Mouse (Mus musculus): ENCODE data around the gene Taok3. TPM values are rescaled to one million over a fixed set of nuclear protein-coding genes. Genes with fewer than 3 reads are reported as not detected.

Taok3 gene
- polyA plus RNA-seq, 1 experiment from 2014 or later = 16.1 TPM

DNA sequence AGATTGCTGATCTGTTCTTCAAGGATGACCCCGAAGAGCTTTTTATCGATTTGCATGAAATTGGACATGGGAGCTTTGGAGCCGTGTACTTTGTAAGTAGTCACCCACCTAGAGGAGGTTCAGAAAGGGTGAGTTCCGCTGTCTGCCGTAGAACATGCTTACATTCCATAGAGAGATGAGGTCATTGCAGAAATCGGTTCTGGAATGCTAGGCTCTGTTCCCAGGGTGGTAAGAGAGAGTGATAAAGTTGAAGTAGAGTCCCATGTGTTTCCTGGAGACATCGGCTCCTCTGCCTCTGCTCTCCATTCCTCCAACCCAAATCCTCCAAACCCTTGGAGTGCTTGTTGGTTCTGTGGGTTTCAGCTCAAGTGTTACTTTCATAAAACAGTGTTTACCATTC, 73.8 kb downstream of the Taok3 start:
- H3K4me3 ChIP-seq (replicated peaks; ENCODE audit: low read depth, low read length) = no peak overlapping the region
- H3K4me2 ChIP-seq (ENCODE audit: low read length) = no peak overlapping the region
- H3K4me1 ChIP-seq (replicated peaks; ENCODE audit: insufficient read depth, low read length) = no peaks in the 10 kb centered on the region
- H3K9ac ChIP-seq (ENCODE audit: low read depth, low read length) = no peak overlapping the region
- no peak for ATAC-seq (replicated peaks; ENCODE audit: low FRiP score, low read depth)
- no peaks in the 10 kb centered on the region for H3K27me3 ChIP-seq (ENCODE audit: insufficient read depth, low read length)
- 90% methylated on average over 7 of the region's 7 CpGs for WGBS
- 0 out of 2 replicates have a peak, but pooled peaks cover 3% of the 10 kb centered on the region for H3K9me3 ChIP-seq (replicated peaks; ENCODE audit: low read length)
- H3K27ac ChIP-seq = no peak overlapping the region
- DNase-seq (ENCODE audit: low spot score) = no peak
- no peak for TF ChIP-seq CTCF (IDR thresholded peaks at IDR 0.05; ENCODE audit: low read depth)
- H3K36me3 ChIP-seq (ENCODE audit: insufficient read depth, low read length) = 0 out of 2 replicates have a peak, but pooled peaks cover 12% of the 10 kb centered on the region

DNA sequence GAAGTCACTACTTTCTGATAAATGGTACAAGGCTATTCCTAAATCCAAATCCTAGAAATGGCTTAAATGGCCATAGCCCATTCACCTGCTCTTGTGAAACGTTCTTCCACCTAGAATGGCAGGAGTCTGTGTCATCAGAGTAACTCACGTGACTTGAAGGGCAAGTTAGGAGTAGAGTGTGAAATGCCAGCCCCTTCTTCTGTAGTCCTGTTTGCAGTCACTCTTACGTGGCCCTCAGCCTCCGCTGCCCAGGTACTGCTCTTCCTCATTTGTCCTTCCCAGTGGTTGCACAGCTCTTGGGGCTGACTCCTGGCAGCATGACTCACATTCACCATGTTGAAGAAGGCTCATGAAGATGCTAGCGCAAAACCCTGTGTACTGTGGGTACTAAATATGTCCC, 74.7 kb downstream of the Taok3 start:
- Histone ChIP-seq H3K36me3 (ENCODE audit: insufficient read depth, low read length) (0 out of 2 replicates have a peak, but pooled peaks cover 12% of the 10 kb centered on the region), H3K4me1 (replicated peaks; ENCODE audit: insufficient read depth, low read length) (no peaks in the 10 kb centered on the region), H3K4me3 (replicated peaks; ENCODE audit: low read depth, low read length) (no peak overlapping the region), H3K27ac (no peak overlapping the region), H3K4me2 (ENCODE audit: low read length) (no peak overlapping the region), H3K9me3 (replicated peaks; ENCODE audit: low read length) (0 out of 2 replicates have a peak, but pooled peaks cover 3% of the 10 kb centered on the region), H3K27me3 (ENCODE audit: insufficient read depth, low read length) (no peaks in the 10 kb centered on the region), H3K9ac (ENCODE audit: low read depth, low read length) (no peak overlapping the region)
- ATAC-seq (replicated peaks; ENCODE audit: low FRiP score, low read depth) = no peak
- no peak for TF ChIP-seq CTCF (IDR thresholded peaks at IDR 0.05; ENCODE audit: low read depth)
- no peak for DNase-seq (ENCODE audit: low spot score)
- 88% methylated on average over 5 of the region's 5 CpGs for WGBS

DNA sequence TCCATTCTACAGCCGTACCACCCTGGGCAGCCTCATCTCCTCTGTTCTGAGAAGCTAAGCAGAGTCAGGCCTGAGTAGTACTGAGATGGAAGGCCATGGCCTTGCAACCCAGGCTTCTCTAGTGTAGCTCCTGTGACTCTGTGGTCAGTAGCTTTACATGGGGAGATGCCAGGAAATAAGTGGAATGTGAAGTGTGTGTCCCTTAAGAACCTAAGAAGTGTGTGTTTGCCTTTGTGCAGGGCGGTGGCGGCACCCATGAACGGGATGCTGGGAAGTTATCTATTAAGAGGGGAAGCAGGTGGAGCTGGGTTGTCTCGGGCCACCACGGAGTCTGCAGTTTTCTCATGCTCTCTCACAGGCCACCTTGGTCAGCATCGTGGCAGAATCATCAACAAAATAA, 76.6 kb downstream of the Taok3 start:
- ATAC-seq (replicated peaks; ENCODE audit: low FRiP score, low read depth) (no peak), DNase-seq (ENCODE audit: low spot score) (no peak)
- H3K4me1 ChIP-seq (replicated peaks; ENCODE audit: insufficient read depth, low read length) = no peaks in the 10 kb centered on the region
- H3K36me3 ChIP-seq (ENCODE audit: insufficient read depth, low read length) = peaks cover 22% of the 10 kb centered on the region; the same call in 1 of the 2 replicates
- no peak for TF ChIP-seq CTCF (IDR thresholded peaks at IDR 0.05; ENCODE audit: low read depth)
- H3K4me2 ChIP-seq (ENCODE audit: low read length) = no peak overlapping the region
- 94% methylated on average over 7 of the region's 7 CpGs for WGBS
- H3K27ac ChIP-seq = no peak overlapping the region
- 0 out of 2 replicates have a peak, but pooled peaks cover 3% of the 10 kb centered on the region for H3K9me3 ChIP-seq (replicated peaks; ENCODE audit: low read length)
- H3K4me3 ChIP-seq (replicated peaks; ENCODE audit: low read depth, low read length) = no peak overlapping the region
- H3K27me3 ChIP-seq (ENCODE audit: insufficient read depth, low read length) = no peaks in the 10 kb centered on the region
- H3K9ac ChIP-seq (ENCODE audit: low read depth, low read length) = no peak overlapping the region

DNA sequence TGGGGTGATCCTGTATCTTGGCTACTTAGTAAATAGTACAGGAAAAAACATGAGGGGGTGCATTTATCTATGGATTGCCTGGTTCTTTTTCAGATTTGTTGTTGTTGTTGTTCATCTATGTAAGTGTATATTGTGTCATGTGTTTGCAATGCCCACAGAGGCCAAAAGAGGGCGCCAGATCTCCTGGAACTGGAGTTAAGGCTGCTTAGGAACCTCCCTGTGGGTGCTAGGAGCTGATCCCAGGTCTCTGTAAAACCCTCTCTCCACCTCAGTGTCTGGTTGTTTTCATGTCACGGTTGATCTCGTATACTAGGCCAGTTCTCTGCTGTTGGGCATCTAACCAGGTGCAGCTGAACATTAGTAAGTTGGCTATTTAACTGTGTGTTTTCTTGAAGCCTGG, 78.5 kb downstream of the Taok3 start:
- no peak for ATAC-seq (replicated peaks; ENCODE audit: low FRiP score, low read depth)
- no peak overlapping the region for H3K4me3 ChIP-seq (replicated peaks; ENCODE audit: low read depth, low read length)
- H3K9ac ChIP-seq (ENCODE audit: low read depth, low read length) = no peak overlapping the region
- H3K4me2 ChIP-seq (ENCODE audit: low read length) = no peak overlapping the region
- 75% methylated on average over 3 of the region's 3 CpGs for WGBS
- DNase-seq (ENCODE audit: low spot score) = no peak
- no peak for TF ChIP-seq CTCF (IDR thresholded peaks at IDR 0.05; ENCODE audit: low read depth)
- H3K27me3 ChIP-seq (ENCODE audit: insufficient read depth, low read length) = no peaks in the 10 kb centered on the region
- H3K27ac ChIP-seq = no peak overlapping the region
- 0 out of 2 replicates have a peak, but pooled peaks cover 3% of the 10 kb centered on the region for H3K9me3 ChIP-seq (replicated peaks; ENCODE audit: low read length)
- H3K4me1 ChIP-seq (replicated peaks; ENCODE audit: insufficient read depth, low read length) = no peaks in the 10 kb centered on the region
- H3K36me3 ChIP-seq (ENCODE audit: insufficient read depth, low read length) = peaks cover 22% of the 10 kb centered on the region; the same call in 1 of the 2 replicates

DNA sequence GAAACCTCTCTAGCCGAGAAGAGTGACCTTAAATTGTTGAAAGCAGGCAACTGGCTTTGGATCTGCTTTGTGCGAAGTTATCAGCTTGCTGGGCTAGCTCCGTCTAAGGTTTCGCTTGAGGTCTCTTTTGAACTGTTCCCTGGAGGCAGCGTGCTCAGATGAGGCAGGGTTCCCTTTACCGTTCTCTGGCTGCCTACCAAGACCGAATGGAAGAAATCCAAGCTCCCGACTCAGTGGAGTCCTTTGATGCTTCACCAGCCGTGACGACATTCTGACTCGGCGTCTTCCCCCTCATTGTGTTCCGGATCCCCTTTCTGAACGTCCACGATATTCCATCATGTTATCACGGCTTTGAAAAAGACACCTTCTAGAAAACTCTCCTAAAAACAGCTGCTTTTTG, 87.4 kb downstream of the Taok3 start:
- Histone ChIP-seq H3K9me3 (replicated peaks; ENCODE audit: low read length) (no peaks in the 10 kb centered on the region), H3K4me1 (replicated peaks; ENCODE audit: insufficient read depth, low read length) (no peaks in the 10 kb centered on the region), H3K27ac (no peak overlapping the region), H3K9ac (ENCODE audit: low read depth, low read length) (no peak overlapping the region), H3K36me3 (ENCODE audit: insufficient read depth, low read length) (peaks cover 27% of the 10 kb centered on the region), H3K27me3 (ENCODE audit: insufficient read depth, low read length) (no peaks in the 10 kb centered on the region), H3K4me2 (ENCODE audit: low read length) (no peak overlapping the region), H3K4me3 (replicated peaks; ENCODE audit: low read depth, low read length) (no peak overlapping the region)
- DNase-seq (ENCODE audit: low spot score) = no peak
- ATAC-seq (replicated peaks; ENCODE audit: low FRiP score, low read depth) = no peak
- TF ChIP-seq CTCF (IDR thresholded peaks at IDR 0.05; ENCODE audit: low read depth) = no peak
- 55% methylated on average over 16 of the region's 16 CpGs for WGBS

DNA sequence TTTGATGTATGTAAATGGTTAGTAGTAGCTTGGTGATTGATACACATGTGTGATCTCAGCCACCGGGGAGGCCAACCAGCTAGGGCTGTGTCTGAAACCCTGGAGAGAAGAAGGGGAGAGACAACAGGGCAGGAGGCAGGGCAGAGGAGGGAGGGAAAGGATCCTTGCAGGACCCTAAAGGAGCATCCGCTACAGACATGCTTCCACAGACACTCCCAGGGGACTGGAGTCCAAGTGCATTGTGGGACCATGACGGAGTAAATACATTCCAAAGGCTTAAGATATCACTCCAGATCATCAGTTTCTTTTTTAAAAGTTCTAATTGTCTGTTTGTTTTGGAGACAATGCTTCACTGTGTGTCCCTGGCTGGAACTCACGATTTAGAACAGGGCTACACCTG, 94.1 kb downstream of the Taok3 start:
- Histone ChIP-seq H3K4me3 (replicated peaks; ENCODE audit: low read depth, low read length) (no peak overlapping the region), H3K27me3 (ENCODE audit: insufficient read depth, low read length) (no peaks in the 10 kb centered on the region), H3K9me3 (replicated peaks; ENCODE audit: low read length) (no peaks in the 10 kb centered on the region), H3K36me3 (ENCODE audit: insufficient read depth, low read length) (peaks cover 15% of the 10 kb centered on the region; the same call in 1 of the 2 replicates), H3K27ac (peak overlapping the region; percentile 54), H3K4me2 (ENCODE audit: low read length) (no peak overlapping the region), H3K4me1 (replicated peaks; ENCODE audit: insufficient read depth, low read length) (no peaks in the 10 kb centered on the region), H3K9ac (ENCODE audit: low read depth, low read length) (no peak overlapping the region)
- WGBS = 52% methylated on average over 4 of the region's 4 CpGs
- DNase-seq (ENCODE audit: low spot score) = peak; percentile 28
- no peak for ATAC-seq (replicated peaks; ENCODE audit: low FRiP score, low read depth)
- TF ChIP-seq CTCF (IDR thresholded peaks at IDR 0.05; ENCODE audit: low read depth) = no peak

DNA sequence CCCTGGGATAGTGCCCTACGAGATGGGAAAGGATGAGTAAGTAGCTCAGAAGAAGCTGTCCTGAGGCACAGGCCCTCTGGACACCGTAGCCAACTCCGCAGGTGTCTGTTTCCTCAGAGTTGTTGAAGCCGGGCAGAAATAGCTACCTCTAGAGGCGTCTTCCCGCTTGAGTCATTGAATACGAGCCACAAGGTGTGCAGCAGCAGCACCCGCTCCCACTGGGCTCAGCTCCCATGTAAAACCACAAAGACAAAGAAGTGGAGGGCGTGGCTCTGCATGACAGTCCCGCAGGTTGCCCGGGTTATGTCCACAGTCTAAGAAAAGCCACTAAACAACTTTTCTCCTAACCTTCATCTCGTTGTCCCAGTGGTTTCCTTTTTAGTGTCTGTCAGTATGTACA, 111.1 kb downstream of the Taok3 start:
- ATAC-seq (replicated peaks; ENCODE audit: low FRiP score, low read depth) (no peak), DNase-seq (ENCODE audit: low spot score) (no peak)
- no peak for TF ChIP-seq CTCF (IDR thresholded peaks at IDR 0.05; ENCODE audit: low read depth)
- H3K4me2 ChIP-seq (ENCODE audit: low read length) = no peak overlapping the region
- no peaks in the 10 kb centered on the region for H3K27me3 ChIP-seq (ENCODE audit: insufficient read depth, low read length)
- H3K9ac ChIP-seq (ENCODE audit: low read depth, low read length) = no peak overlapping the region
- H3K4me3 ChIP-seq (replicated peaks; ENCODE audit: low read depth, low read length) = no peak overlapping the region
- H3K4me1 ChIP-seq (replicated peaks; ENCODE audit: insufficient read depth, low read length) = no peaks in the 10 kb centered on the region
- WGBS = 67% methylated on average over 12 of the region's 12 CpGs
- H3K27ac ChIP-seq = no peak overlapping the region
- H3K9me3 ChIP-seq (replicated peaks; ENCODE audit: low read length) = no peaks in the 10 kb centered on the region
- peaks cover 12% of the 10 kb centered on the region for H3K36me3 ChIP-seq (ENCODE audit: insufficient read depth, low read length)

All from kidney, postnatal 0 days (tissue).